Mouse (Mus musculus) embryonic facial prominence, embryonic 11.5 days (tissue): ENCODE data around the gene Klra2. TPM values are rescaled to one million over a fixed set of nuclear protein-coding genes. Genes with fewer than 3 reads are reported as not detected.
"Not testable (repeated sequence)": the region's sequence is repeated elsewhere in the genome, so short reads cannot be mapped to it uniquely, and the experiment has no call there.

ENCODE experiments used
- ATAC-seq: fragments of 200-750 bp; cut with Nextera tagmentation; replicated peaks from 2 replicates; pipeline ENCODE4 v1.8.0; 2017; ENCODE audit warnings: low read depth; ENCODE audit not compliant: insufficient number of reproducible peaks, low FRiP score, low TSS enrichment
- DNase-seq: peaks from one replicate; pipeline ENCODE4 v3.0.0-alpha.2; 2015; ENCODE audit warnings: low spot score
- H3K27ac ChIP-seq: fragments of 300-500 bp; sonication (generic); replicated peaks from 2 replicates; pipeline ENCODE4 v1.5.1; 2014; ENCODE audit warnings: mild to moderate bottlenecking, low read depth, low read length, control low read depth
- H3K27me3 ChIP-seq: fragments of 300-500 bp; sonication (generic); 2 replicates; pipeline ENCODE4 v1.6.1; 2014; ENCODE audit warnings: mild to moderate bottlenecking, low read length, moderate library complexity, mixed read lengths; ENCODE audit not compliant: control insufficient read depth, insufficient read depth
- H3K36me3 ChIP-seq: fragments of 300-500 bp; sonication (generic); replicated peaks from 2 replicates; pipeline ENCODE4 v1.6.1; 2014; ENCODE audit warnings: low read depth, mild to moderate bottlenecking, low read length, moderate library complexity, mixed read lengths; ENCODE audit not compliant: control insufficient read depth, insufficient read depth
- H3K4me1 ChIP-seq: fragments of 300-500 bp; sonication (generic); 2 replicates; pipeline ENCODE4 v1.6.1; 2014; ENCODE audit warnings: low read length, mixed read lengths; ENCODE audit not compliant: control insufficient read depth, insufficient read depth
- H3K4me2 ChIP-seq: fragments of 300-500 bp; sonication (generic); 2 replicates; pipeline ENCODE4 v1.6.1; 2014; ENCODE audit warnings: low read depth, mild to moderate bottlenecking, control low read depth, low read length, moderate library complexity
- H3K4me3 ChIP-seq: fragments of 300-500 bp; sonication (generic); 2 replicates; pipeline ENCODE4 v1.5.1; 2014; ENCODE audit warnings: low read depth, low read length, control low read depth
- H3K9ac ChIP-seq: fragments of 300-500 bp; sonication (generic); replicated peaks from 2 replicates; pipeline ENCODE4 v1.6.1; 2014; ENCODE audit warnings: mild to moderate bottlenecking, control low read depth, low read length
- H3K9me3 ChIP-seq: fragments of 300-500 bp; sonication (generic); replicated peaks from 2 replicates; pipeline ENCODE4 v1.6.1; 2016; ENCODE audit warnings: mild to moderate bottlenecking, low read length, inconsistent platforms, mixed read lengths; ENCODE audit not compliant: control insufficient read depth
- WGBS: fragments of 180-500 bp; shearing (Covaris S2); extraction: QIAGEN DNeasy Blood & Tissue Kit; methylation state at CpG from one replicate; pipeline ENCODE4 v1.1.7; 2014; 5-methylcytosine and 5-hydroxymethylcytosine counted together
- polyA plus RNA-seq: library from polyadenylated mRNA; unstranded; fragments of >200 nt; fragmentation: Nextera tagmentation; extraction: Ambion mirVana; gene quantifications from 2 replicates; pipeline ENCODE4 v1.2.1, GENCODE M21; 2014

Klra2 gene
- not detected in 2 replicates for polyA plus RNA-seq

- ATAC-seq, result no peak
- H3K36me3 ChIP-seq, result no peaks in the 10 kb centered on the region
- H3K4me3 ChIP-seq, result no peak within 1 kb of the TSS
- no peaks in the 10 kb centered on the region for H3K27me3 ChIP-seq
- WGBS, result 88% methylated on average over 2 of the region's 2 CpGs
- no peaks in the 10 kb centered on the region for H3K9me3 ChIP-seq
- no peak within 1 kb of the TSS for H3K9ac ChIP-seq
- no peak within 1 kb of the TSS for H3K27ac ChIP-seq
- H3K4me2 ChIP-seq, result no peak within 1 kb of the TSS
- no peaks in the 10 kb centered on the region for H3K4me1 ChIP-seq
- no peak for DNase-seq
These were observed at the start of gene Klra2 for GRCm38 (mm10) chr6:131247206-131247605. Klra2 (minus strand) TSS chr6:131247362.

- DNase-seq (no peak), ATAC-seq (no peak)
- Histone ChIP-seq H3K4me2 (no peak overlapping the region), H3K36me3 (no peaks in the 10 kb centered on the region), H3K9me3 (no peaks in the 10 kb centered on the region), H3K27me3 (no peaks in the 10 kb centered on the region), H3K9ac (no peak overlapping the region), H3K4me3 (no peak overlapping the region), H3K4me1 (no peaks in the 10 kb centered on the region), H3K27ac (no peak overlapping the region)
- 85% methylated on average over 5 of the region's 5 CpGs for WGBS
These were observed 47.4 kb upstream of the Klra2 start for GRCm38 (mm10) chr6:131294435-131295112.

- Histone ChIP-seq H3K9ac (no peak overlapping the region), H3K27me3 (no peaks in the 10 kb centered on the region), H3K9me3 (no peaks in the 10 kb centered on the region), H3K4me3 (no peak overlapping the region), H3K27ac (no peak overlapping the region), H3K36me3 (no peaks in the 10 kb centered on the region), H3K4me1 (no peaks in the 10 kb centered on the region), H3K4me2 (no peak overlapping the region)
- ATAC-seq (no peak), DNase-seq (no peak)
- WGBS, result 95% methylated on average over 5 of the region's 5 CpGs
These were observed 46.8 kb upstream of the Klra2 start for GRCm38 (mm10) chr6:131293916-131294315.

- peak within 1 kb of the TSS; percentile 47 for H3K4me2 ChIP-seq
- peak within 1 kb of the TSS; percentile 75 for H3K9ac ChIP-seq
- DNase-seq, result peak; percentile 89
- H3K4me1 ChIP-seq, result no peaks in the 10 kb centered on the region
- no peaks in the 10 kb centered on the region for H3K27me3 ChIP-seq
- no peaks in the 10 kb centered on the region for H3K9me3 ChIP-seq
- peak; percentile 64 for ATAC-seq
- H3K36me3 ChIP-seq, result peaks cover 1% of the 10 kb centered on the region; the same call in 1 of the 2 replicates
- H3K27ac ChIP-seq, result no peak within 1 kb of the TSS
- WGBS, result 2% methylated on average over 50 of the region's 51 CpGs
- H3K4me3 ChIP-seq, result peak within 1 kb of the TSS; percentile 68
These were observed 46.0 kb upstream of the Klra2 start, which contains the start of gene Magohb for GRCm38 (mm10) chr6:131292991-131293788. Magohb (minus strand) TSS chr6:131293244.

GRCm38 (mm10) chr6:131292276-131292990 is 45.3 kb upstream of the Klra2 start:
- Histone ChIP-seq H3K27ac (no peak overlapping the region), H3K27me3 (no peaks in the 10 kb centered on the region), H3K4me1 (no peaks in the 10 kb centered on the region), H3K4me3 (peak overlapping the region; percentile 68), H3K36me3 (peaks cover 2% of the 10 kb centered on the region; the same call in 1 of the 2 replicates), H3K9me3 (no peaks in the 10 kb centered on the region), H3K4me2 (peak overlapping the region; percentile 47), H3K9ac (peak overlapping the region; percentile 75)
- WGBS, result 22% methylated on average over 10 of the region's 10 CpGs
- ATAC-seq (no peak), DNase-seq (peak; percentile 38)

GRCm38 (mm10) chr6:131290430-131290829 is 43.3 kb upstream of the Klra2 start:
- no peaks in the 10 kb centered on the region for H3K9me3 ChIP-seq
- no peak for ATAC-seq
- peaks cover 2% of the 10 kb centered on the region; the same call in 1 of the 2 replicates for H3K36me3 ChIP-seq
- no peak overlapping the region for H3K4me2 ChIP-seq
- H3K4me1 ChIP-seq, result no peaks in the 10 kb centered on the region
- DNase-seq, result peak; percentile 55
- no peak overlapping the region for H3K9ac ChIP-seq
- WGBS, result 22% methylated on average over 2 of the region's 2 CpGs
- H3K4me3 ChIP-seq, result no peak overlapping the region
- H3K27ac ChIP-seq, result no peak overlapping the region
- H3K27me3 ChIP-seq, result no peaks in the 10 kb centered on the region

- H3K9ac ChIP-seq, DNase-seq, H3K4me3 ChIP-seq, ATAC-seq, H3K4me2 ChIP-seq, H3K36me3 ChIP-seq, H3K9me3 ChIP-seq, H3K27ac ChIP-seq, H3K27me3 ChIP-seq, H3K4me1 ChIP-seq: not testable (repeated sequence)
- 90% methylated on average over 2 of the region's 2 CpGs for WGBS
These were observed 31.0 kb upstream of the Klra2 start for GRCm38 (mm10) chr6:131278160-131278559.
